Mouse (Mus musculus) limb, embryonic 13.5 days (tissue): ENCODE measurements around the gene Hoxb9. TPM values are rescaled to one million over a fixed set of nuclear protein-coding genes. Genes with fewer than 3 reads are reported as not detected.
A peak's percentile ranks its signal among the peaks of the same experiment; 100 is the strongest.

ENCODE experiments used
- ATAC-seq: fragments of 200-750 bp; cut with Nextera tagmentation; 2 replicates; pipeline ENCODE4 v1.8.0; 2017; ENCODE audit warnings: low read depth, moderate number of reproducible peaks, moderate TSS enrichment; ENCODE audit not compliant: low FRiP score
- H3K27ac ChIP-seq: fragments of 300-500 bp; sonication (generic); 2 replicates; pipeline ENCODE4 v1.5.1; 2015; ENCODE audit warnings: inconsistent platforms, mild to moderate bottlenecking, moderate library complexity
- H3K27me3 ChIP-seq: fragments of 300-500 bp; sonication (generic); 2 replicates; pipeline ENCODE4 v1.6.1; 2015; ENCODE audit warnings: mild to moderate bottlenecking, inconsistent platforms
- H3K36me3 ChIP-seq: fragments of 300-500 bp; sonication (generic); 2 replicates; pipeline ENCODE4 v1.6.1; 2015; ENCODE audit warnings: inconsistent platforms, mild to moderate bottlenecking, moderate library complexity
- H3K4me1 ChIP-seq: fragments of 300-500 bp; sonication (generic); 2 replicates; pipeline ENCODE4 v1.6.1; 2015; ENCODE audit warnings: inconsistent platforms
- H3K4me2 ChIP-seq: fragments of 300-500 bp; sonication (generic); replicated peaks from 2 replicates; pipeline ENCODE4 v1.6.1; 2015; ENCODE audit warnings: inconsistent platforms, mild to moderate bottlenecking, moderate library complexity
- H3K4me3 ChIP-seq: fragments of 300-500 bp; sonication (generic); 2 replicates; pipeline ENCODE4 v1.5.1; 2015; ENCODE audit warnings: moderate library complexity, mild to moderate bottlenecking, inconsistent platforms
- H3K9ac ChIP-seq: fragments of 300-500 bp; sonication (generic); 2 replicates; pipeline ENCODE4 v1.6.1; 2015; ENCODE audit warnings: mild to moderate bottlenecking, inconsistent platforms
- H3K9me3 ChIP-seq: fragments of 300-500 bp; sonication (generic); 2 replicates; pipeline ENCODE4 v1.6.1; 2016; ENCODE audit warnings: inconsistent platforms
- WGBS: fragments of 180-500 bp; shearing (Covaris S2); methylation state at CpG from one replicate; pipeline ENCODE4 v1.1.7; 2015; 5-methylcytosine and 5-hydroxymethylcytosine counted together
- polyA plus RNA-seq: library from polyadenylated mRNA; unstranded; fragments of >200 nt; fragmentation: Nextera tagmentation; extraction: Ambion mirVana; gene quantifications from 2 replicates; pipeline ENCODE4 v1.2.1, GENCODE M21; 2015

Hoxb9 gene
- polyA plus RNA-seq, 1 experiment from 2014 or later: 1.3 TPM

DNA sequence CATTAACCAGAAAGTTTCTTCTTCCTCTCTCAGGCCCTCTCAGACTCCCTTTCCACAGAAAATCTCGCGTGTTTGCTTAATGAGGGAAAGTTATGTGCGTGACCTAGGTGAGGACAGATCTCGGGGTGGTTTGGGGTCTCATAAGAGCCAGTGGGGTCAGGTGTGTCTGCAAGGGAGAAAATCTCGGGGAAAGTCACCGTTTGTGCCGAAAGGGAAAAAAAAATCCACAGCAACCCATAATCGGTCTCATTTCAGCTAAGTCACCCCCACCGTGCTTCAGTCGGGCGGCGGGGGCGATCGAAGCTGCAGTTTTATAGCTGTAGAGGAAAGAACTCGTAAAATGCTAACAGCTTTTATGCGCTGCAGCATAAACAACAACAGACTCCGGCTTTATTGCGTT, 10.1 kb downstream of the Hoxb9 start:
- ATAC-seq: no peak
- no peak overlapping the region for H3K4me3 ChIP-seq
- no peaks in the 10 kb centered on the region for H3K9me3 ChIP-seq
- H3K27me3 ChIP-seq: peaks cover 97% of the 10 kb centered on the region
- WGBS: 2% methylated on average over 18 of the region's 18 CpGs
- H3K4me2 ChIP-seq: no peak overlapping the region
- H3K4me1 ChIP-seq: peaks cover 16% of the 10 kb centered on the region
- no peak overlapping the region for H3K27ac ChIP-seq
- H3K9ac ChIP-seq: no peak overlapping the region
- H3K36me3 ChIP-seq: no peaks in the 10 kb centered on the region

GRCm38 (mm10) chr11:96281855-96282570, 10.8 kb downstream of the Hoxb9 start, which contains the start of gene Hoxb8:
Gene Hoxb8, plus strand, starts transcription at chr11:96281905.
- peaks cover 19% of the 10 kb centered on the region for H3K4me1 ChIP-seq
- peaks cover 97% of the 10 kb centered on the region for H3K27me3 ChIP-seq
- H3K4me3 ChIP-seq: peak within 1 kb of the TSS; percentile 21; the same call in 1 of the 2 replicates
- 0 out of 2 replicates have a peak within 1 kb of the TSS, but pooled peaks have one; percentile 27 for H3K4me2 ChIP-seq
- H3K9ac ChIP-seq: no peak within 1 kb of the TSS
- no peaks in the 10 kb centered on the region for H3K9me3 ChIP-seq
- no peak for ATAC-seq
- H3K36me3 ChIP-seq: no peaks in the 10 kb centered on the region
- WGBS: under 1% methylated on average over 27 of the region's 27 CpGs
- H3K27ac ChIP-seq: no peak within 1 kb of the TSS

GRCm38 (mm10) chr11:96282795-96283430, 11.7 kb downstream of the Hoxb9 start:
- under 1% methylated on average over 49 of the region's 49 CpGs for WGBS
- no peaks in the 10 kb centered on the region for H3K9me3 ChIP-seq
- no peaks in the 10 kb centered on the region for H3K36me3 ChIP-seq
- peak overlapping the region; percentile 58 for H3K4me2 ChIP-seq
- no peak for ATAC-seq
- H3K4me3 ChIP-seq: peak overlapping the region; percentile 21
- no peak overlapping the region for H3K27ac ChIP-seq
- peaks cover 97% of the 10 kb centered on the region for H3K27me3 ChIP-seq
- no peak overlapping the region for H3K9ac ChIP-seq
- H3K4me1 ChIP-seq: peaks cover 19% of the 10 kb centered on the region

- WGBS: 0% methylated on average over 45 of the region's 49 CpGs
- peaks cover 98% of the 10 kb centered on the region for H3K27me3 ChIP-seq
- H3K27ac ChIP-seq: 0 out of 2 replicates have a peak overlapping the region, but pooled peaks have one; percentile 22
- H3K36me3 ChIP-seq: no peaks in the 10 kb centered on the region
- peak overlapping the region; percentile 58 for H3K4me2 ChIP-seq
- H3K4me3 ChIP-seq: peak overlapping the region; percentile 33
- H3K4me1 ChIP-seq: peaks cover 19% of the 10 kb centered on the region
- H3K9me3 ChIP-seq: no peaks in the 10 kb centered on the region
- H3K9ac ChIP-seq: peak overlapping the region; percentile 36; the same call in 1 of the 2 replicates
- no peak for ATAC-seq
Measured at GRCm38 (mm10) chr11:96284041-96284749, 12.9 kb downstream of the Hoxb9 start.

DNA sequence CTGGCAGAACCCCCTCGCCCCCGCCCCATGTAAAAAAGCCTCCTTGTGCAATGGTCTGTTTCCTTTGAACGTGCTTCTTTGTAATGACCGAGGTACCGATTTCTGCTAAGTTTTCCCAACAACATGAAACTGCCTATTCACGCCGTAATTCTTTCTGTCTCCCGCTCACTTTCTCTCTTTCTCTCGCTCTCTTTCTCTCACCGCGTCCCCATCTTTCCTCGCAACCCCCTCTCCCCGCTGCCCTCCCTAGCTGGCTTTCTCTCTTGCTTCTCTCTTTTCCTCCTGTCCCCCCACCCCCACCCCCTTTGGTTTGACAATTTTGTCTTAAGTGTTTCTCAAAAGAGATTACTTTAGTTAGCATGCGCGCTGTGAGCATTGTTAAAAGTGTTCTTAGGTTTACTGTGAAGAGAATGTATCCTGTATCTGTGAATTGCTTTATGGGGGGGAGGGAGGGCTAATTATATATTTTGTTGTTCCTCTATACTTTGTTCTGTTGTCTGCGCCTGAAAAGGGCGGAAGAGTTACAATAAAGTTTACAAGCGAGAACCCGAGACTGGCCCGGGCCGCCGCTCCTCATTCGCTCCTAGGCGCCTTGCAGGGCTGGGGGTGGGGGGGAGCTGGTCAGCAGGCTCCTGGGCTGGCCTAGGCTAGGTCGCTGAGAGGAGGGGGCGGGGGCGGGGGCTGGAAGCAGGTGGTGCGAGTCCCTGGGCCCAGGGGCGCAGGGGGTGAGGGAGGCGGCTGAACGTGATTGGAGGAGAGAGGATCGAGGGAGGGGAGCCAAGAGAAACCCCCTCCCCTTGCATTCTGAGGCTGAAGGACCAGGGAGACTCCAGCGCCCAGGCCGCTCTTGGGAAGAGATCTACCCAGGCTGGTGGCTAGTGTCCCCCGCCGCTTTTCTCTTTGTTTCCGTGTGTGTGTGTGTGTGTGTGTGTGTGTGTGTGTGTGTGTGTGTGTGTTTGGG, 13.8 kb downstream of the Hoxb9 start:
- Histone ChIP-seq H3K4me1 (peaks cover 19% of the 10 kb centered on the region), H3K4me3 (peak overlapping the region; percentile 33), H3K4me2 (peak overlapping the region; percentile 58), H3K27ac (no peak overlapping the region; the same call in 1 of the 2 replicates), H3K36me3 (no peaks in the 10 kb centered on the region), H3K9me3 (no peaks in the 10 kb centered on the region), H3K27me3 (peaks cover 98% of the 10 kb centered on the region), H3K9ac (peak overlapping the region; percentile 36; the same call in 1 of the 2 replicates)
- WGBS: under 1% methylated on average over 28 of the region's 37 CpGs
- no peak for ATAC-seq

DNA sequence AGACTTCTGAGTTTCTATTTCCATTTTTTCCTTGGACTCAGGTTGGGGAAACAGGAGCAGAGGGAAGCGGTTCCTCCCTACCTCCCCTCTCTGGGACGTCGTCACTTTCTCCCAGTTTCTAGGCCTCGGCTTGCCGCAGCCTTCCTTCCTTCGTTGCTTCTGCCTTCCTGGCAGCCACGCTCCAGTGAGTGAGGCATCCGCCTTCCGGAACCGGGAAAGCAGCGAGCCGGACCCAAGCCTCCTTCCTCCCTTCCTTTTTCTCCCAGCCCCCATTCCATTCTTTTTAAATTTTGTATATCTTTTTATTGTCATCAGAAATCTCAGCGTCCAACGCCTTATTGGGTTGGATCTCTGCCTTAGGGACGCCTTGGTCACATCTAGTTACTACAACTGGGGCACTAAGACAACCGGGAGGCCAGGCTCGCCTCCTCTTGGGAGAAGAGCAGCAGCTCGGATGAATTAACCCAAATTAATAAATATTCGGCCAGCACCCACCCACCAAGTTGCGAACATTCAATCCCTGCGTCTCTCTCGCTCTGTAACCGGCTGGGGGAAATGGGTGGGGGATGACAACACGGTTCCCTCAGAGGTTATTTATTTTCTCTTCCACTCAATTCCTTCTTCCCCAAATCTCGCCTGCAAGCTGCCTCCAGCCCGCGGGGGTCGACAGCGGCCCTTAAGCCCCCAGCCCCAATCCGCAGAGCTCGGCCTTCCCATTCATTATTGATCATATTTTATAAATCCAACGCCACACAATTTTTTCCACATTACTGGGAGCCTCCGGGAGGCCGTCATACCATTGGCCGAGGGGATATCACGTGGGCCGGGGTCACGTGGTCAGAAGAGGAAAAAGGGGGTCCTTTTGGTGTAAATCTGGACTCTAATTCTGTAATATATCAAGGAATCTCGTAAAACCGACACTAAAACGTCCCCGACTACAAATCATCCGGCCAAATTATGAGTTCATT, 14.8 kb downstream of the Hoxb9 start, which contains the start of gene Hoxb7:
TSS of gene Hoxb7 (plus strand) at position 853 of the 968 bp plus-strand sequence.
- H3K4me2 ChIP-seq: peak within 1 kb of the TSS; percentile 55
- WGBS: under 1% methylated on average over 43 of the region's 43 CpGs

GRCm38 (mm10) chr11:96286739-96287385, 15.6 kb downstream of the Hoxb9 start:
- H3K27ac ChIP-seq: no peak overlapping the region; the same call in 1 of the 2 replicates
- peak overlapping the region; percentile 55 for H3K4me2 ChIP-seq
- H3K36me3 ChIP-seq: no peaks in the 10 kb centered on the region
- peaks cover 98% of the 10 kb centered on the region for H3K27me3 ChIP-seq
- no peak overlapping the region for H3K9ac ChIP-seq
- H3K4me1 ChIP-seq: peaks cover 19% of the 10 kb centered on the region
- no peaks in the 10 kb centered on the region for H3K9me3 ChIP-seq
- no peak for ATAC-seq
- under 1% methylated on average over 55 of the region's 55 CpGs for WGBS
- peak overlapping the region; percentile 36 for H3K4me3 ChIP-seq

More for the DNA sequence above, 14.8 kb downstream of the Hoxb9 start, which contains the start of gene Hoxb7:
- Histone ChIP-seq H3K4me3 (peak within 1 kb of the TSS; percentile 36), H3K4me1 (peaks cover 19% of the 10 kb centered on the region), H3K9ac (no peak within 1 kb of the TSS), H3K27me3 (peaks cover 98% of the 10 kb centered on the region), H3K27ac (no peak within 1 kb of the TSS; the same call in 1 of the 2 replicates), H3K36me3 (no peaks in the 10 kb centered on the region), H3K9me3 (no peaks in the 10 kb centered on the region)
- no peak for ATAC-seq

DNA sequence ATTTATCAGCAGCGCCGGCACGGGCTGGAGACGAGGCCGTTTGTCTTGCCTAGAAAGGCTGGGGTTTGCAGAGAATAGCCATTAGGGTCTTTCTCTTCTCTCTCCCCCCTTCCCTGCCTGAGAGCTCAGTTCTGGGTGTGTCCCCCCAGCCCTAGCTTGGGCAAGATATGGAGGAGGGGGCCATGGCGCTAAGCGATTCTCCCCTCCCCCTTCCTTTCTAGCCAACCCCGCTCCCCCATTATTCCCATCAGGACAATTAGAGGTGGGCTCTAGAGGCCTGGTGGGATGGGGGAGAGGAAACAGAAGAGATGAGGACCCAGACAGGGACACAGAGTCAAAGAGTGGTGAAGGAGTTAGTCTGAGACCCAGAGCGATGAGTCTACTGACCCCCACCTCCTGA, 16.2 kb downstream of the Hoxb9 start:
- H3K36me3 ChIP-seq: no peaks in the 10 kb centered on the region
- H3K27me3 ChIP-seq: peaks cover 98% of the 10 kb centered on the region
- WGBS: 3% methylated on average over 9 of the region's 9 CpGs
- H3K4me3 ChIP-seq: peak overlapping the region; percentile 36
- no peak overlapping the region for H3K9ac ChIP-seq
- H3K4me1 ChIP-seq: peaks cover 19% of the 10 kb centered on the region
- H3K27ac ChIP-seq: no peak overlapping the region
- H3K4me2 ChIP-seq: peak overlapping the region; percentile 55
- no peak for ATAC-seq
- no peaks in the 10 kb centered on the region for H3K9me3 ChIP-seq

DNA sequence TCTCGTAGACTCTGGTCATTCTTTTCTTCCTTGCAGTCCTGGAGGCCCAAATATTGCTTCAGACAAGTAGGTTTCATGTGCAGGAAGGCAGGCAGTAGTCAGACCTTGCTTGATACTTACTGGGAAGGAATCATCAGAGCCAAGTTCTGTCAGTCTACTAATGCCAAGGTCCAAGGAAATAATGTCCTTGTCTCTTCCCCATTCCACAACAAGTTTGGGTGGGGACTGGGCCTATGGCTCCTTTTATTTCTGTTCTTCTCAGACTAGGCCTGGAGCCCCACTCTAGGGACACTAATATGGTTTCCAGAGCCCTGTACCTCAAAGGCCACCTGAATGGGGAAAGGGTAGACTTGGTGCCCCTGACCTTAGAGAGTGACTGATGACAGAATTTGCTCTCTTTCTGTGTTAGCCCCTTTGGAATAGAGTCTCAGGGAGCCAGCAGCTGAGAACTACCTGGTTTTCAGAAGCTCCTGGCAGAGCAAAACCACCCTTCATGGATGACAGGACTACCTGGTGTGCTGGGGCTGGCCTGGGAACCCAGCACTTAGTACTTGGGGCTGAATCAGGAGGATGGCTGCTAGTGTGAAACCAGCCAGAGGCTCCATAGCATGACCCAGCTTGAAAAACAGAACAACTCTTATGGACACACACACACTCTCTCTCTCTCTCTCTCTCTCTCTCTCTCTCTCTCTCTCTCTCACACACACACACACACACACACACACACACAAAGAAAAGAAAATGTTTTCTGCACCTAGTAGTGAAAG, 17.4 kb downstream of the Hoxb9 start:
- no peak overlapping the region for H3K9ac ChIP-seq
- H3K9me3 ChIP-seq: no peaks in the 10 kb centered on the region
- no peak overlapping the region for H3K27ac ChIP-seq
- no peak overlapping the region for H3K4me2 ChIP-seq
- H3K4me3 ChIP-seq: no peak overlapping the region
- H3K4me1 ChIP-seq: peaks cover 13% of the 10 kb centered on the region
- 26% methylated on average over 1 of the region's 1 CpGs for WGBS
- no peaks in the 10 kb centered on the region for H3K36me3 ChIP-seq
- no peak for ATAC-seq
- peaks cover 98% of the 10 kb centered on the region for H3K27me3 ChIP-seq
